Mouse (Mus musculus): ENCODE measurements at regions not wholly inside any gene's neighbourhood (a gene's known extent, or its start where the extent isn't known, plus 50 kb on each side); places are given as distances from the start of the nearest gene placed in this dataset.

GRCm38 (mm10) chr17:63802846-63803245 is 60.0 kb upstream of the Fer start:
- DNase-seq = no peak

GRCm38 (mm10) chr17:63803599-63803998 is 59.3 kb upstream of the Fer start:
- DNase-seq = peak; percentile 79

GRCm38 (mm10) chr17:63804416-63804815 is 58.4 kb upstream of the Fer start:
- DNase-seq = no peak

- no peak for DNase-seq
Observed at GRCm38 (mm10) chr17:63806360-63806759, 56.5 kb upstream of the Fer start.

- no peak for DNase-seq
Observed at GRCm38 (mm10) chr17:63807590-63808228, 55.2 kb upstream of the Fer start.

- no peak for DNase-seq
Observed at GRCm38 (mm10) chr17:63808756-63809155, 54.1 kb upstream of the Fer start.

- DNase-seq = peak; percentile 8
Observed at GRCm38 (mm10) chr17:63811246-63811785, 51.5 kb upstream of the Fer start.

GRCm38 (mm10) chr17:63812586-63812985 is 50.3 kb upstream of the Fer start:
- peak; percentile 30 for DNase-seq
